Mouse (Mus musculus): ENCODE results near the gene Olfr273. TPM values are rescaled to one million over a fixed set of nuclear protein-coding genes. Genes with fewer than 3 reads are reported as not detected.

Olfr273 gene
- polyA plus RNA-seq (2021; fragmentation: Nextera tagmentation), result not detected in 2 replicates
- long read RNA-seq, experiment 1, result 0 reads
- long read RNA-seq, experiment 2, result 0 reads

DNA sequence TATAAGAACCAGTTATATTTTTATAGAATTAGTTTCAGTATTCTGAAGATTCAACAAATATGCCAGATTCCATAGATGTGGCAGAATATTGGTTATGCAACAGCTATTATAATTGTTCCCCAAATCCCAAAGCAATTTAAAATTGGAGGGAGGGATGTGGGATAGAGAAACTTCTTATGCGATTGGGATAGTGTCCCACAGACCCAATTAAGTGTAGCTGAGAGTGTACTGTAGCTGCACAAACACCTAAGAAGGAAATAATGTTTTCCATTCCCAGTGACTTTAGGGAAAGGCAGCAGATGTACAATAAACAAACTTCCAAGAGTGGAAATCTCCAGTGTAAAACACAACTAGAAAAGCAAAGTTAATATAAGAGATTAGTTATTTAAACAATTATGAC is at the start of gene Olfr273:
Olfr273 (minus strand) TSS at position 101 of the 400 bp plus-strand sequence.

DNA sequence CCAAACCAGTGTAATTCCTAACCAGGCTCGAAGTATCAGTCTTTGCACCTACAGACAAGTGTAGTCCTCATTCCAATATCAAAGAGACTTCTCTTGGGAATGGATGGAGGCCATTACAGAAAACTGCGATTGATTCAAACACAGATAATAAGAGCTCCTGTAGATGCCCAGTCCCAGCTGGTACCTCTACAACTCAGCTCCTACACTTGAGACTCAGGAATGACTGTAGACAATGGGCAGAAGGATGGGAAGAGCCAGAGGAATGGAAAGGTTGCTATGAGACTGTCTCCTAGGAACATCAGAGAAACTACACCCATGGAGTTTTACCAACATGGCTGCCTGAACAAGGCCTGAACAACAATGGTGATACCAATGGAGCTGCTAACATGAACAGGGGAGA is 44.7 kb downstream of the Olfr273 start, which contains the start of gene Olfr275:
Olfr275 (plus strand) TSS at position 301 of the 400 bp plus-strand sequence.

Other genes with a start within 250 kb of the Olfr273 start
- not detected in 2 replicates for gene Olfr275, start 44.6 kb downstream of the Olfr273 start, polyA plus RNA-seq (2021; fragmentation: Nextera tagmentation)
- gene Olfr272, start 59.9 kb upstream of the Olfr273 start, polyA plus RNA-seq (2021; fragmentation: Nextera tagmentation), result not detected in 2 replicates
- gene Olfr270, start 105.3 kb upstream of the Olfr273 start, polyA plus RNA-seq (2021; fragmentation: Nextera tagmentation), result not detected in 2 replicates
- not detected in 2 replicates for gene Nipsnap3a, start 130.0 kb upstream of the Olfr273 start, polyA plus RNA-seq (2021; fragmentation: Nextera tagmentation)
- gene Nipsnap3b, start 152.6 kb upstream of the Olfr273 start, polyA plus RNA-seq (2021; fragmentation: Nextera tagmentation), result 51.1 and 53.9 TPM in 2 replicates